Mouse (Mus musculus) megakaryocyte, embryonic 14.5 days (primary cell): Measurements from ENCODE around the gene Bach1.

ENCODE experiments used
- FLI1 ChIP-seq: IDR thresholded peaks from 2 replicates; pipeline ENCODE4 v1.6.1; 2012; ENCODE audit warnings: low read length, inconsistent platforms, mixed read lengths
- GATA1 ChIP-seq: IDR thresholded peaks from 3 replicates; pipeline ENCODE4 v1.6.1; 2012; ENCODE audit warnings: mixed read lengths, low read length, inconsistent platforms, borderline replicate concordance

- TF ChIP-seq FLI1 (no peak), GATA1 (no peak)
These were observed 4.1 kb downstream of the Bach1 start for GRCm38 (mm10) chr16:87702881-87703280.
